8 mouse cellular contexts compared by ENCODE assay signal in the genomic region with DNA sequence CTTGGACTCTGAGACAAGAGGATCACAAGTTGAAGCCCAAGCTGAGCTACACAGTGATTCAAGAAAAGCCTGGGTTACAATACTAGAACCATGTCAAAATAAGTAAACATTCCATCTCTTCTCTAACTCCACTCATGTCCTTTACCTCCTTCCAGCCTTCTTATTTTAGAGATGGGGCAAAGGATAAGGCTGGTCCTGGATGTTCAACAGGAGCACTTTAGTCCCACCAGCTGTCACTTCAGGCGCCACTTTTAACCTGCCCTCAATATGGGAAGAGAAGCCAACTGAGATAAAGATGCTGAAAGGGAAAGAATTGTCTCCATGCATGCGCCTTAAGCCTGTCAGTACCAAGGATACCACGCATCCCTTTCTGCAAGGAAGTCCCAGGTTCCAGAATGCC. TPM values are rescaled to one million over a fixed set of nuclear protein-coding genes. Genes with fewer than 3 reads are reported as not detected.
DNase-seq lines count a peak whose midpoint lies in the region; ATAC-seq and TF ChIP-seq lines count a peak whose summit lies in the region.

No protein-coding gene starts in this region.

- H3K36me3 ChIP-seq in heart, embryonic 15.5 days = peaks cover 11% of the 10 kb centered on the region; the same call in 1 of the 2 replicates
- peaks cover 20% of the 10 kb centered on the region for H3K36me3 ChIP-seq in hindbrain, embryonic 13.5 days
- H3K36me3 ChIP-seq in midbrain, embryonic 11.5 days (ENCODE audit: control insufficient read depth, insufficient read depth, low read length) = peaks cover 3% of the 10 kb centered on the region; the same call in 1 of the 2 replicates

- peak overlapping the region; percentile 96 for H3K9ac ChIP-seq in heart, embryonic 15.5 days
- H3K9ac ChIP-seq in hindbrain, embryonic 13.5 days = peak overlapping the region; percentile 96
- peak overlapping the region; percentile 93 for H3K9ac ChIP-seq in midbrain, embryonic 11.5 days (ENCODE audit: low read length)

- H3K4me2 ChIP-seq in heart, embryonic 15.5 days = peak overlapping the region; percentile 78
- peak overlapping the region; percentile 89 for H3K4me2 ChIP-seq in hindbrain, embryonic 13.5 days
- H3K4me2 ChIP-seq in midbrain, embryonic 11.5 days = peak overlapping the region; percentile 95

- TF ChIP-seq POLR2A in bone marrow, adult 2 months (IDR thresholded peaks at IDR 0.05; ENCODE audit: borderline replicate concordance, control insufficient read depth, low read depth, low read length) = no peak

- TF ChIP-seq CTCF in bone marrow, adult 2 months (IDR thresholded peaks at IDR 0.05; ENCODE audit: control insufficient read depth, insufficient read depth, low read length) = no peak

- H3K27me3 ChIP-seq in heart, embryonic 15.5 days = no peaks in the 10 kb centered on the region
- H3K27me3 ChIP-seq in hindbrain, embryonic 13.5 days = no peaks in the 10 kb centered on the region
- no peaks in the 10 kb centered on the region for H3K27me3 ChIP-seq in midbrain, embryonic 11.5 days (ENCODE audit: control insufficient read depth, insufficient read depth, low read length)

- peak overlapping the region; percentile 96 for H3K27ac ChIP-seq in heart, embryonic 15.5 days
- no peak overlapping the region for H3K27ac ChIP-seq in bone marrow, adult 2 months (ENCODE audit: control insufficient read depth, insufficient read depth, low read depth, low read length, poor library complexity)
- peak overlapping the region; percentile 89; the same call in 1 of the 2 replicates for H3K27ac ChIP-seq in hindbrain, embryonic 13.5 days
- no peak overlapping the region for H3K27ac ChIP-seq in midbrain, embryonic 11.5 days (ENCODE audit: low read depth, low read length)

- DNase-seq in heart, postnatal 4 days = no peak
- DNase-seq in midbrain, embryonic 11.5 days (ENCODE audit: low spot score, missing footprints) = no peak
- DNase-seq in urinary bladder, postnatal 10 days (ENCODE audit: low spot score) = no peak
- no peak for DNase-seq in layer of hippocampus, postnatal 14 days (ENCODE audit: low spot score in 2 of 2)
- DNase-seq in frontal cortex, postnatal 36 days (ENCODE audit: low spot score in 2 of 2) = no peak

- H3K4me1 ChIP-seq in heart, embryonic 15.5 days (replicated peaks) = peaks cover 20% of the 10 kb centered on the region
- peaks cover 1% of the 10 kb centered on the region; the same call in 1 of the 2 replicates for H3K4me1 ChIP-seq in bone marrow, adult 2 months (ENCODE audit: control insufficient read depth, insufficient read depth, low read length)
- peaks cover 24% of the 10 kb centered on the region for H3K4me1 ChIP-seq in hindbrain, embryonic 13.5 days (replicated peaks)
- peaks cover 13% of the 10 kb centered on the region for H3K4me1 ChIP-seq in midbrain, embryonic 11.5 days (ENCODE audit: control insufficient read depth, insufficient read depth, low read length)

- no peak for ATAC-seq in heart, embryonic 15.5 days (replicated peaks; ENCODE audit: insufficient number of reproducible peaks, insufficient read depth, low FRiP score, low read depth)
- ATAC-seq in hindbrain, embryonic 13.5 days (ENCODE audit: low FRiP score) = no peak
- ATAC-seq in midbrain, embryonic 11.5 days (ENCODE audit: low FRiP score) = no peak

- peak overlapping the region; percentile 99 for H3K4me3 ChIP-seq in heart, embryonic 15.5 days
- peak overlapping the region; percentile 85 for H3K4me3 ChIP-seq in bone marrow, adult 2 months (replicated peaks; ENCODE audit: control insufficient read depth, low read depth, low read length)
- H3K4me3 ChIP-seq in hindbrain, embryonic 13.5 days = peak overlapping the region; percentile 99
- peak overlapping the region; percentile 97 for H3K4me3 ChIP-seq in midbrain, embryonic 11.5 days (ENCODE audit: low read depth, low read length)

- 0% methylated on average over 3 of the region's 3 CpGs for WGBS in heart, embryonic 15.5 days
- 2% methylated on average over 3 of the region's 3 CpGs for WGBS in bone marrow, adult 2 months
- WGBS in hindbrain, embryonic 13.5 days = 1% methylated on average over 3 of the region's 3 CpGs
- 3% methylated on average over 3 of the region's 3 CpGs for WGBS in midbrain, embryonic 11.5 days

- H3K9me3 ChIP-seq in heart, embryonic 15.5 days (replicated peaks) = no peaks in the 10 kb centered on the region
- H3K9me3 ChIP-seq in hindbrain, embryonic 13.5 days = no peaks in the 10 kb centered on the region
- no peaks in the 10 kb centered on the region for H3K9me3 ChIP-seq in midbrain, embryonic 11.5 days (ENCODE audit: control insufficient read depth, low read length)

RNA-seq across cellular contexts. Expression of a gene that starts 1.1 kb away (rescaled TPM):
- polyA plus RNA-seq in heart, embryonic 15.5 days (2015; fragmentation: Nextera tagmentation; extraction: Ambion mirVana) = 11.3 and 12.7 TPM in 2 replicates
- total RNA-seq in heart, postnatal 4 days (2021) = 10 to 100 TPM; 56.2 to 56.9 TPM
- polyA plus RNA-seq in bone marrow, adult 2 months (2011; ENCODE audit: insufficient read depth, insufficient read length, low replicate concordance, missing spikeins) = 30.5 and 56.5 TPM in 2 replicates
- polyA plus RNA-seq in hindbrain, embryonic 13.5 days (2015; fragmentation: Nextera tagmentation; extraction: Ambion mirVana) = 15.5 and 15.6 TPM in 2 replicates
- polyA plus RNA-seq in midbrain, embryonic 11.5 days (2014; fragmentation: Nextera tagmentation; extraction: Ambion mirVana) = 18.4 and 20.4 TPM in 2 replicates
- 10 to 100 TPM; 64.0 to 64.1 TPM for total RNA-seq in layer of hippocampus, postnatal 14 days (2021)

RNA-seq across cellular contexts. Expression of a gene that starts 21.8 kb away (rescaled TPM):
- 134 and 161 TPM in 2 replicates for polyA plus RNA-seq in heart, embryonic 15.5 days (2015; fragmentation: Nextera tagmentation; extraction: Ambion mirVana)
- 100 to 1,000 TPM; 146 to 151 TPM for total RNA-seq in heart, postnatal 4 days (2021)
- polyA plus RNA-seq in bone marrow, adult 2 months (2011; ENCODE audit: insufficient read depth, insufficient read length, low replicate concordance, missing spikeins) = 286 and 446 TPM in 2 replicates
- 139 and 155 TPM in 2 replicates for polyA plus RNA-seq in hindbrain, embryonic 13.5 days (2015; fragmentation: Nextera tagmentation; extraction: Ambion mirVana)
- polyA plus RNA-seq in midbrain, embryonic 11.5 days (2014; fragmentation: Nextera tagmentation; extraction: Ambion mirVana) = 245 and 268 TPM in 2 replicates
- 100 to 1,000 TPM; 119 to 122 TPM for total RNA-seq in layer of hippocampus, postnatal 14 days (2021)

RNA-seq across cellular contexts. Expression of a gene that starts 35.0 kb away (rescaled TPM):
- polyA plus RNA-seq in heart, embryonic 15.5 days (2015; fragmentation: Nextera tagmentation; extraction: Ambion mirVana) = 59.2 and 60.6 TPM in 2 replicates
- 10 to 100 TPM; 68.2 to 68.9 TPM for total RNA-seq in heart, postnatal 4 days (2021)
- polyA plus RNA-seq in bone marrow, adult 2 months (2011; ENCODE audit: insufficient read depth, insufficient read length, low replicate concordance, missing spikeins) = 98.1 and 217 TPM in 2 replicates
- polyA plus RNA-seq in hindbrain, embryonic 13.5 days (2015; fragmentation: Nextera tagmentation; extraction: Ambion mirVana) = 63.9 and 70.1 TPM in 2 replicates
- polyA plus RNA-seq in midbrain, embryonic 11.5 days (2014; fragmentation: Nextera tagmentation; extraction: Ambion mirVana) = 73.9 and 84.5 TPM in 2 replicates
- 10 to 100 TPM; 50.3 to 55.4 TPM for total RNA-seq in layer of hippocampus, postnatal 14 days (2021)

RNA-seq across cellular contexts. Expression of a gene that starts 37.7 kb away (rescaled TPM):
- 0.37 and 3.8 TPM in 2 replicates for polyA plus RNA-seq in heart, embryonic 15.5 days (2015; fragmentation: Nextera tagmentation; extraction: Ambion mirVana)
- total RNA-seq in heart, postnatal 4 days (2021) = under 1 TPM in 1 of 2 experiments, not detected in 1; 0.12 TPM
- 0.79 and 3.0 TPM in 2 replicates for polyA plus RNA-seq in bone marrow, adult 2 months (2011; ENCODE audit: insufficient read depth, insufficient read length, low replicate concordance, missing spikeins)
- not detected in 2 replicates for polyA plus RNA-seq in hindbrain, embryonic 13.5 days (2015; fragmentation: Nextera tagmentation; extraction: Ambion mirVana)
- polyA plus RNA-seq in midbrain, embryonic 11.5 days (2014; fragmentation: Nextera tagmentation; extraction: Ambion mirVana) = not detected in 2 replicates
- not detected for total RNA-seq in layer of hippocampus, postnatal 14 days (2021)

RNA-seq across cellular contexts. Expression of a gene that starts 45.8 kb away (rescaled TPM):
- polyA plus RNA-seq in heart, embryonic 15.5 days (2015; fragmentation: Nextera tagmentation; extraction: Ambion mirVana) = 23.9 and 33.3 TPM in 2 replicates
- total RNA-seq in heart, postnatal 4 days (2021) = 10 to 100 TPM; 20.1 to 21.2 TPM
- polyA plus RNA-seq in bone marrow, adult 2 months (2011; ENCODE audit: insufficient read depth, insufficient read length, low replicate concordance, missing spikeins) = 16.4 and 18.4 TPM in 2 replicates
- 40.1 and 40.7 TPM in 2 replicates for polyA plus RNA-seq in hindbrain, embryonic 13.5 days (2015; fragmentation: Nextera tagmentation; extraction: Ambion mirVana)
- polyA plus RNA-seq in midbrain, embryonic 11.5 days (2014; fragmentation: Nextera tagmentation; extraction: Ambion mirVana) = 53.9 and 54.8 TPM in 2 replicates
- 10 to 100 TPM; 15.0 to 16.4 TPM for total RNA-seq in layer of hippocampus, postnatal 14 days (2021)

Comparison
In these comparisons a context has a peak if more than half of its experiments do, and no peak if none do; other contexts are left out.
1. H3K27ac ChIP-seq: peak in heart, embryonic 15.5 days (single experiment) and hindbrain, embryonic 13.5 days (single experiment); none in bone marrow, adult 2 months (single experiment) and midbrain, embryonic 11.5 days (single experiment).
2. Peak in every context shown above with its lines, with median percentiles within 50 percentile points of each other: H3K4me2 ChIP-seq, H3K4me3 ChIP-seq and H3K9ac ChIP-seq.